Mouse (Mus musculus) layer of hippocampus, adult 9-11 months (tissue): ENCODE measurements around the gene Tbrg4.

ENCODE experiments used
- DNase-seq: peaks from one replicate; pipeline ENCODE4 v3.0.0; 2022

Tbrg4 gene

GRCm38 (mm10) chr11:6615250-6616205 is 10.3 kb downstream of the Tbrg4 start:
- DNase-seq: no peak

DNA sequence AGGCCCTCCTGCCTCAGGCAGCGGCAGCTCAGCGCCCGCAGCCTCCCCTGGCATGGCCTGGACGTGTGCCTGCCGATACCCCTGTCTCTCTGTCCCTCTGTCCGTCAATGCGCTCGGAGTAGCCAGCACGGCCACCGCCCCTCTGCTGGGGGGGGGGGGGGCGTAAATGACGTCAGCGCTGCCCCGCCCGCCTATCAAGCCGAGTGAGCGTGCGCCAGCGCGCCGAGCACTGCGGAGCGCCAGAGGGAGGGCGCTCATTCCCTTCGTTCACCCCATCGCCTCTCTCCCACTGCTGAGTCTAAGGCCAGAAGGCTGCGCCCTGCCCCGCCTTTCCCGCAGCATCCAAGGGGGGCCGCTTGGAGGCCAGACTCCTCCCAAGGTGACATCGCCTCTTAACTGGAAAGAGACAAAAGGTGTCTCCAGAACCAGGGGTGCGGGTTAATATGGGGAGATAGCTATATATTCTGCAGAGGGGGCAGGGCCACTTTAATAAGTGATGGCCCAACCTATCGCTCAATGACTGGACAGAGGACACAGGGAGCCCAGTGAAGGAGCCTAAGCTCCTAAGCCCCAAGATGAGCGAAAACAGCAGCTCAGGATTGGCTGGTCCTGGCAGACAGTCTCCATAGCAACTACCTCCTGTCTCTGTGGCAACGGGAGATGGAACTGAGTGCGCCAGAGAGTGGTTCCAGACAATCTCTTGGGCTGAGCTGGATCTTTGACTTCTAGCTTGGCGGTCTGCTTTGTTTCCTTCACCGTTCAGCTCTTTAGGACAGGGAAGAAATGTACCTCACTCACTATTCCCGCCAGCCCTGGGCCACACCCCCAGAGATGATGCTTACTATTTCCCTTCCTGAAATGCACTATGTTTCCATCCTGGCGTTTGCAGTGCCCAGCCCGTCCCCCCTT is 20.1 kb downstream of the Tbrg4 start, which contains the start of gene Nacad:
Gene Nacad (minus strand): TSS at position 563 of the 909 bp plus-strand sequence.
- peak; percentile 93 for DNase-seq

DNA sequence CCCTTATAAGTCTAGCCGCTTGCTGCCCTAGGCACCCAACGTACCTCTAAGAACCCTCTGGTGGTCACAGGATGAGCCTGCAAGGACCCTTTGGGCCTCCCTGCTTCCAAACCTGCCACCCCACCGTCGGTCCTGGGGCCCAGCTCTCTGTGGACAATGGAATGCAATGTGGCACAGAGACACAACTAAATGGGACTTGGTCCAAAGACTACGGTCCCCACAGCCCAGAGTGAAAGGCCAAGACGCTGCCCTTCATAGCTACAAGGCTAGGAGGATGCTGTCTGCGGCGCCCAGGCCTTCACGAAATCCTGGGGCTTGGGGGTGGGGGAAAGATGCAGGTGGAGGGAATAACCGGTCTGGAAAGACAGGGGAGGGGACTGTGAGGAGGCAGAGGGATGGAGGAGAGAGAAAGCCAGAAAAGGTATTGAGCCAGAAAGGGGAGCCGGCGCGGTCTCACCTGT is 20.8 kb downstream of the Tbrg4 start:
- DNase-seq: no peak

DNA sequence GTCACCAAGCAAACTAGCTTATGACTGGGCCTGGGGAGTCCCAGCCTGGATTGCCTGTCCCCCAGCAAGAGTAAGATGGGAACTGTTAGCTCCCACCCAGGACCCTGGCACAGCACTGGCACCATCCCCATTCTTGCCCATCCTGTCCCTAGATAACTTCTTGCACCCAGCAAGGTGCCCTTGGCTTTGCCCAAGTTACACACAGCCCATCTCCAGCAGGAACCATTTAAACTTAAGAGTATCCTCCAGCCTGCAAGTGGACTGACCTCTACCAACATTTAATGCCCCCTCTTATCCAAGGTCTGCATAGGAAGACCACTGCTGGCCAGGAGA is 21.3 kb downstream of the Tbrg4 start:
- no peak for DNase-seq

GRCm38 (mm10) chr11:6603887-6604603 is 21.8 kb downstream of the Tbrg4 start:
- DNase-seq: peak; percentile 74

GRCm38 (mm10) chr11:6603224-6603623 is 22.6 kb downstream of the Tbrg4 start:
- no peak for DNase-seq

DNA sequence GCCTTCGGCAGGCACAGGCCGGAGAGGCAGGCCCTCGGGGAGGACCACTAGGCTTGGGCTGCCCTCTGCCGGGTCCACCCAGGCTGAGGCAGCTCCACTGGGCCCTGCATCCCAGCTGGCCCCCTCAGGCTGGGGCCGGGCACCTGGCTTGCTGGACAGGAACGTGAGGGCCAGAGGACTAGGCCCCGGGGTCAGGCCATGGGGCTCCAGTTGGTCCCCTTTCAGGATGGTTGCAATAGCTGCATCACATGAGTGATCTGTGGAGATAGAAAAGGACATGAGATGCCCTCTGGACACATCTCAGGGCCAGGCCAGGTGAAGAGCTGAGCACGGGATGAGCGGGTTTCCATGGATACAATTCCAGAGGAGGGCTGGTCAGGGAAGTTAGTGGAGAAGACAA is 23.2 kb downstream of the Tbrg4 start:
- no peak for DNase-seq

DNA sequence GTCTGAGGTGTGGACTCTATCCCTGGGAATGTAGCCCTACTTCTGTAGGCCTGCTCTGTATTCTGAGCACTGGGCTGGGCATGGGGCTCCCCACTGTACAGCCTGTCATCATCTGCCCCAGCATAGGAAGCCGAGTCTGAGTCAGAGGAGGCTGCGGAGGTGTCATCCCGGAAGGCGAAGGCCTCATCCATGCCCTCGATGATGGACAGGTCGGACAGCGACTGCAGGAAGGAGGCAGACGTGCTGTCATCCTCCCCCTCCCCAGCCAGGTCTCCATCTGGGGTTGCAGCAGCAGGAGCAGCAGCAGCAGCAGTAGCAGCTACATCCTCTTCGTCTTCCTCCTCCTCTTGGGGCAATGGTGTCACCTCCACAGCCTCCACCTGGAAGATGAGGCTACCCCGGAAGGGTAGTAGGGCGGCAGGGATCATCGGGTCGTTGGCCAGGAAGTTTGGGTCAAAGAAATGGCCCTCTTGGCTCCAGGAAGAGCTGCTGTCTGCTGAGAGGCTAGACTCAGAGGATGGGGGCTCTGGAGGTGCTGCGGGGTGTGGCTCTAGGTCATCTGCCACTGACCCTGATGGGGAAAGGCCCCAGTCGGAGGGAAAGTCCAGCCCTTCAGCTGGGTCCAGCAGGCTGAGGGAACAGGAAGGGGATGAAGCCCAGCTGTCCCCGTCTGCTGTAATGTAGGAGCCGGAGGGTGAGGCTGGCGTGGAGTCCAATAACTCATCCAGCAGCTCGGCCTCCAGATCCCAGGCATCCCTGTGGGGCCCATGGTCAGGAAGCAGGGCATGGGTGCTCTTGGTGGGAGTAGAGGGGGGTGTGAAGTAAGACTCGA is 24.0 kb downstream of the Tbrg4 start:
- no peak for DNase-seq

DNA sequence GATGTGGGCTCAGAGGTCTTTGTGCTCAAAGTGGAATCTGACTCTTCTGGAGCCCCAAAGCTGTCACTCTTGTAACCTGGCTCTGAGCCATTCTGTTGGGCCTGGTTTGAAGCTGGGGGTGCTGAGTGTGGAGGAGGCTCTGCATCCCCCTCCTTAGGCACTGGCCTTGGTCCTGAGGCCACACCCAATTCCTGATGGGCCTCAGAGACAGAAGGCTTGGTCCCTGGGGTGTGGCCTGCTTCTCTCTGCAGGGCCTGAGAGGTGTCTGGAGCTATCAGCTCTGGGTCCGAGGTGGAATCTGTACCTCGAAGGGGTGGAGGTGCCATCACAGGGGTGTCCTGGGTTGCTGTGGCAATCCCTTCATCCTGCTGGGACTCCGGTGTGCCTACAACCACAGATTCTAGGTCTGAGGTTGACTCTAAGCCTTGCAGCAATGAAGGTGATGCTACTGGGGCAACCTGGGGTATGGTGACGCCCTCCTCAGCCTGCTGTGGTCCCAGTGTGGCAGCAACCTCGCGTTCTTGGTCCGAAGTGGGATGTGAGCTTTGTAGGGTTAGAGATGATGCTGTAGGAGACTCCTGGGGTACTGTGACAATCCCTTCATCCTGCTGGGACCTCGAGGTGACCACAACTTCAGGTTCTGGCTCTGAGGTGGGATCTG is 25.5 kb downstream of the Tbrg4 start:
- DNase-seq: no peak

- DNase-seq: no peak
Observed at GRCm38 (mm10) chr11:6599831-6600230, 26.0 kb downstream of the Tbrg4 start.

DNA sequence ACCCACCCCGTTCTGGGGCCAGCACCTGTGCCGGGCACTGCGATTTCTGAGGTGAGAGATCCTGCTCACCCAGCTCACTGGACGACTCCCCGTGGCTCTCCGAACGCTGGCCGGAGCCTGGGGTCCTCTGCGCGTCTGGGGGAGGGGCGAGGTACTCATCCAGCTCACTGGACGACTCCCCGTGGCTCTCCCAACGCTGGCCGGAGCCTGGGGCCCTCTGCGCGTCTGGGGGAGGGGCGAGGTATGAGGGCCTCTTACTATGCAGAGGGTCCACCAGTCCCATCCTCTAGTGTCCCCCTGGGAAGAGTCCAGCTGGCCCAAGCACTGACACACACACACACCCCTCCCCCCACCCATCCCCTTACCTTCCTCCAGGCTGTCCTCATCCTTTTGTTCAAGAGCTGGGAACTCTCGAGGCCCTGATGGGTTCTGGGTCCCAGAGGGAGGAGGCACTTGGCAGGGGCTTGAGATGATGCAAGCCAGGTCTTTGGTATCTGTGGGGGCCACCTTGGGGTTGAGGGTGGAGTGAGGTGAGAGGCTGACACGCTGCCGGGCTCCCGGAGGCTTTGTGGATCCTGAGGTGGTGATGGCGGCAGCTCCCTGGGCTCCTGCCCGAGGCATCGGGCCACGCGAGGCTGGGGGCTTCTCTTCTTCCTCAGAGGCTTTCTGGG is 26.7 kb downstream of the Tbrg4 start:
- no peak for DNase-seq

DNA sequence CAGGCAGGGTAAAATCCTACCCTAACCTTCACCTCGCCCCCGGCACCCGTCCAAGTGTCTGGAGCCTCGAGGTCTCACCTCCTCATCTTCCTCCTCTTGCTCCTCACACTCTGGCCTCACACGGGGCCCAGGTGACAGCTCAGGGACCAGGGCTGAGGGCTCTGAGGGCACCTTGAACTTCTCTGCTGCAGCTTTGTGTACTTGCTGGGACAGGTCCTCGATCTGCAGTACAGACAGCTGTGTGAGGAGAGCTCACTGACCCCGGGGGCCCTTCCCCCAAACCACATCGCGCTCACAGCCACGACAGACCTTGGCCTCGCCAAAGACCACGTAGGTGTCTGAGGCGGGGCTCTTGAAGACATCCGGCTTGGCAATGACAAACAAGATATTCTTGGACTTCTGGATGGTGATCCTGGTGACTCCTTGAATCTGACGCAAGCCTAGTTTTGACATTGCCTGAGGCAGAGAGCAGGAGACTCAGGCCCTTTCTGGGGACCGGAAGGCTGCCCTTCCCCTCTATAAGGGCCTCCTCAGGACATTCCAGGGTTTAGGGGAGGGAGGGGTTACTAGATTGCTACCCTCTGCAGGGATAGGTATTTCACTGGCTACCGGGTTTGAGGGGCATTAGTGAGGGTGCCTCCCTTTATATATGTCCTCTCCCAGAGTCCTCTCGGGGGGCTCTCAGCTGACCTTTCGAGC is 27.5 kb downstream of the Tbrg4 start:
- no peak for DNase-seq

GRCm38 (mm10) chr11:6597523-6597922 is 28.3 kb downstream of the Tbrg4 start:
- no peak for DNase-seq

- no peak for DNase-seq
Observed at GRCm38 (mm10) chr11:6596616-6597015, 29.3 kb downstream of the Tbrg4 start.

DNA sequence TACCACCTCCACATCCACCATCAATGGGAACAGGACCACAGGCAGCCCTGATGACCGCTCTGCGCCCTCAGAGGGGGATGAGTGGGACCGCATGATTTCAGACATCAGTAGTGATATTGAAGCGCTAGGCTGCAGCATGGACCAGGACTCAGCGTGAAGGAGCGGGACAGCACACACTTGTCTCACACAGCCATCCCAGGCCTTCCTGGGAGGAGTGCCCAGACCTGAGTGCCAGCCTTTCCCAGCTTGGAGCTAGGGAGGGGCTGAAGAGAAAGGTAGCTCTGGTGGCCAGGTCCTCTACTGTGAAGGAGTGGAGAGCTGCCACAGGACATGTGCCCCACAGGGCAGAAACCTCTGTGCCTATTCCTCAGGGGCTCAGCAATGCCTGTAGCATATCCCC is 29.7 kb downstream of the Tbrg4 start:
- DNase-seq: no peak

DNA sequence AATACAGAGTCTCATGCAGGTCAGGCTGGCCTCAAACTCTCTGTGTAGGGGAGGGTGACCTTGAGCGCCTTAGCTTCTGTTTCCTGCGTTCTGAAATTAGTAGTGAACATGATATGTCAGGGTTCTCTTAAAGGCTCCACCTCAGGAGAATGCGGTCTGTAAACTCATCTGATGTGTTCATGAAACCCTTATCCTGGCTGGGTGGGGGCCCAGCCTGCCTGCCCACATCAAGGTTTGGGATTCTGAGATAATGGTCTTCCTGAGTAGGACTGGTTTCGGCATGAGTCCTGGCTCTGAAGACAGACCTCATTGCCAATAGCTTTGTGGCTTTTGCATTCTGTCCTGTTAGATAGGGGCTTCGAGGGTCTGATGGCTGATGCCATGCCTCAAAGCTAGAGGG is 30.5 kb downstream of the Tbrg4 start:
- no peak for DNase-seq

DNA sequence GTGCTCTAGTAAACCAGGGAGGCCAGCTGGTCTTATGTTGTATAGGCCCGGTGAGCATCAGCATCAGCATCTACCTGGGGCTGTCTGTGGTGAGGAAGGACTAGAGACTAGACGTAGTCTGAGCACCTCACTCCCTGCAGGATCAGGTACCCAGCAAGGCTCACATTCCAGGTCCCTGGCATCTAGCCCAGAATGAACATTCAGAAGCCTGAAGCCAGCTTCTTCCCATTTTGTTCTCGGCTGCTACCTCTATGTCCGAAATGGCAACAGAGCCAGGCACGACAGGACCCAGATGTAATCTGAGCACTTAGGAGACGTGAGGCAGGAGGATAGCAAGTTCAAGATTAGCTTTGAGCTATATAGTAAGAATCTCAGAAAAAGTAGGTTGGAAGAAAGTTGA is 31.0 kb downstream of the Tbrg4 start:
- no peak for DNase-seq

GRCm38 (mm10) chr11:6593406-6593805 is 32.5 kb downstream of the Tbrg4 start:
- no peak for DNase-seq

- no peak for DNase-seq
Observed at GRCm38 (mm10) chr11:6590933-6591675, 34.8 kb downstream of the Tbrg4 start.
